Mouse (Mus musculus): ENCODE data around the gene 2310057M21Rik. TPM values are rescaled to one million over a fixed set of nuclear protein-coding genes. Genes with fewer than 3 reads are reported as not detected.

The 2310057M21Rik gene
- polyA plus RNA-seq, 1 experiment from 2014 or later = 24.0 TPM

- peak within 1 kb of the TSS; percentile 61 for H3K4me2 ChIP-seq (replicated peaks)
- 4% methylated on average over 47 of the region's 47 CpGs for WGBS
Observed at GRCm38 (mm10) chr7:131370648-131371469, 8.3 kb upstream of the 2310057M21Rik start, which contains the start of gene Pstk. Pstk (plus strand) TSS chr7:131371141.

DNA sequence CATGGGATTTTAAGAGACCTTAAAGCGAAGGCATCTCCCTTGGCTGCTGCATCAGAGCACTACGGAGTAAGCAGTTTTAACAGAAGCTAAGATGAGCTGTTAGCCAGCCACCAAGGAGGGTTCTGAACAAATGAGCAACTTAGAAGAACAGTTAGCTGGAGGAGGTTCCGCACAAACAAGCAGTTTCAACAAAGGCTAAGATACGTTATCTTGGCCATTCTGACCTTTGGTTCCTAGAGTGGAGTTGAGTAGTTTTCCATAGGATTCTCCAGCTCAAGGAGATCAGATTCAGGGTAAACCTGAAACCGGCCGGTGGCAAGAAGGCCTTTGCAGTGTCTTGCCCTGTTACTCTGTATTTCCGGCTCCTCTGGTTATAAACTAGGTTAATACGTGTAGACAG lies 1.6 kb upstream of the 2310057M21Rik start:
- ATAC-seq (ENCODE audit: insufficient number of reproducible peaks, low FRiP score, low TSS enrichment, low read depth) = no peak
- no peak overlapping the region for H3K27ac ChIP-seq (replicated peaks)
- no peak overlapping the region for H3K4me2 ChIP-seq (replicated peaks)
- peaks cover 15% of the 10 kb centered on the region for H3K4me1 ChIP-seq
- no peak overlapping the region for H3K4me3 ChIP-seq (replicated peaks)
- H3K27me3 ChIP-seq = no peaks in the 10 kb centered on the region
- WGBS = 90% methylated on average over 8 of the region's 8 CpGs
- H3K9ac ChIP-seq = no peak overlapping the region
- H3K9me3 ChIP-seq (replicated peaks) = no peaks in the 10 kb centered on the region
- peaks cover 2% of the 10 kb centered on the region; the same call in 1 of the 2 replicates for H3K36me3 ChIP-seq

More at GRCm38 (mm10) chr7:131370648-131371469, 8.3 kb upstream of the 2310057M21Rik start, which contains the start of gene Pstk:
- Histone ChIP-seq H3K9ac (peak within 1 kb of the TSS; percentile 87), H3K27ac (replicated peaks) (peak within 1 kb of the TSS; percentile 98), H3K4me3 (replicated peaks) (peak within 1 kb of the TSS; percentile 82), H3K9me3 (replicated peaks) (no peaks in the 10 kb centered on the region), H3K36me3 (0 out of 2 replicates have a peak, but pooled peaks cover 3% of the 10 kb centered on the region), H3K27me3 (no peaks in the 10 kb centered on the region), H3K4me1 (peaks cover 8% of the 10 kb centered on the region)
- peak; percentile 92 for ATAC-seq (ENCODE audit: insufficient number of reproducible peaks, low FRiP score, low TSS enrichment, low read depth)

DNA sequence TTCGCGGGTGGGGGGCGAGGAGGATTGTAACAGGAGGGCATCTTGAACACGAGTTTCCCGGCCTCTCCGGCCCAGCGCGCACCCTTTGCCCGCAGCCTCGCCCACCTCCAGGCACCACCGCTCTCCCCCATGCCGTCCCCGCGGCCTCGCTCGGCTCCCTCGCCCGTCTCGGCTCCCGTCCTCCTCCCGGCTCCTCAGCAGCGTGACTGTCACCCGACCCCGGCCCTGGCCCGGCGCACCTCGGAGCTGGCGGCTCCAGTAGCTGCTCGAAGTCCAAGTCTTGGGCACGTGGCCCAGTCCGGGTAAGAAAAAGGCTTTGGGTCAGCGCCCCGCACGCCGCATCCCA lies 317 bp downstream of the 2310057M21Rik start:
- Histone ChIP-seq H3K4me3 (replicated peaks) (peak overlapping the region; percentile 92), H3K9ac (peak overlapping the region; percentile 83), H3K9me3 (replicated peaks) (no peaks in the 10 kb centered on the region), H3K36me3 (peaks cover 21% of the 10 kb centered on the region), H3K27ac (replicated peaks) (peak overlapping the region; percentile 96), H3K27me3 (no peaks in the 10 kb centered on the region), H3K4me2 (replicated peaks) (peak overlapping the region; percentile 64), H3K4me1 (peaks cover 15% of the 10 kb centered on the region)
- peak; percentile 84 for ATAC-seq (ENCODE audit: insufficient number of reproducible peaks, low FRiP score, low TSS enrichment, low read depth)
- under 1% methylated on average over 35 of the region's 35 CpGs for WGBS

- 94% methylated on average over 13 of the region's 13 CpGs for WGBS
- Histone ChIP-seq H3K4me1 (peaks cover 3% of the 10 kb centered on the region), H3K4me3 (replicated peaks) (no peak overlapping the region), H3K27ac (replicated peaks) (no peak overlapping the region), H3K9ac (no peak overlapping the region), H3K9me3 (replicated peaks) (no peaks in the 10 kb centered on the region), H3K27me3 (no peaks in the 10 kb centered on the region), H3K36me3 (peaks cover 51% of the 10 kb centered on the region), H3K4me2 (replicated peaks) (no peak overlapping the region)
- ATAC-seq (ENCODE audit: insufficient number of reproducible peaks, low FRiP score, low TSS enrichment, low read depth) = no peak
Observed at GRCm38 (mm10) chr7:131356105-131356504, 6.5 kb downstream of the 2310057M21Rik start.

DNA sequence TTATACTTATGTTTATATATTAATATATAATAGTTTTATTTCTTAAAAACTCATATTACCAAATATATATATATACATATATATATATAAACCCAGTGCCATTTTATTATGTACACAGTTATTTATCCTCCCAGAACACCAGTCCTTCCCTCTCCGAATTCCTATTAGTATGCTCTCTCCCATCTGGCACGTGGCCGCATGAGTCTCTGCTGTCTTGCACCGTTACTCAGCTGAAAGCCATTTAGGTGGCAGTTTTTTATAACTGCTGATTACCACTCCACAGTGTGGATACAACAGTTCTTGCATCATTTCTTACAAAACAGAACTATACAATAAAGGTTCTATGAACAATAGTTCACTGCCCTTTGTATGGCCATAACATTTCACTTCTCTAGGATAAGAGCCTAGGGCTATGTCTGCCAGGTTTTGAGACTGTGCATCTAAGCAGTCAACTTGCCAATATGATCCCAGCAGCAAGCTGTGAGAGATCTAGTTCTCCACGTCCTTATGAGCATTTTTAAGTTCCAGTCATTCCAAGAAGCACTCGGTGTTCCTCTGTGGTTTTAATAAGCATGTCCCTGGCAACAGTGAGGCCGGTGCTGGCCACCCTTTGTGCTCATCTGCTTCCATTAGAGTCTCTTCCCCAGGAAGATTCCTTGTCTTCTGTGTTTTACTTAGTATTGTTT lies 16.6 kb downstream of the 2310057M21Rik start:
- Histone ChIP-seq H3K27ac (replicated peaks) (no peak overlapping the region), H3K9me3 (replicated peaks) (no peaks in the 10 kb centered on the region), H3K36me3 (peaks cover 39% of the 10 kb centered on the region), H3K4me2 (replicated peaks) (no peak overlapping the region), H3K9ac (no peak overlapping the region), H3K27me3 (no peaks in the 10 kb centered on the region), H3K4me3 (replicated peaks) (no peak overlapping the region), H3K4me1 (no peaks in the 10 kb centered on the region)
- ATAC-seq (ENCODE audit: insufficient number of reproducible peaks, low FRiP score, low TSS enrichment, low read depth) = no peak
- 73% methylated on average over 7 of the region's 7 CpGs for WGBS

GRCm38 (mm10) chr7:131337502-131338068 lies 25.0 kb downstream of the 2310057M21Rik start:
- Histone ChIP-seq H3K4me1 (no peaks in the 10 kb centered on the region), H3K9me3 (replicated peaks) (no peaks in the 10 kb centered on the region), H3K27me3 (no peaks in the 10 kb centered on the region), H3K36me3 (peaks cover 26% of the 10 kb centered on the region), H3K4me2 (replicated peaks) (no peak overlapping the region), H3K4me3 (replicated peaks) (no peak overlapping the region), H3K9ac (no peak overlapping the region), H3K27ac (replicated peaks) (no peak overlapping the region)
- 75% methylated on average over 8 of the region's 8 CpGs for WGBS
- no peak for ATAC-seq (ENCODE audit: insufficient number of reproducible peaks, low FRiP score, low TSS enrichment, low read depth)

DNA sequence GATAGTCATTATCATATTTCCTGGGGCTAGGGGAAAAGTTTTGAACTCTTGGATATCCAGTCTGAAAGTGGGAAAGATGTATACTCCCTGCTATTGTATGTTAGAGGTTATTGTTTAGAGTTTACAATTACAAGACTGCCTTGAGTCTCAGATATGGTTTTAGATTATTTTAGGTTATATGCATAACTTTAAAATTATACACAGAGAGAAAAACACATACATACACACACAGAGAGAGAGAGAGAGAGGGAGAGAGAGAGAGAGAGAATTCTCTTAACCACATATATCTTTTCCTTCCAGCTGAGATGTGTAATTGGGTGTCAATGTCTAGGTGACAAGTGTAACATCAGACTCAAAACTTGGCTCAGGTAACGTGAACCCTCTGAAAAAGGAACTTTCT lies 29.0 kb downstream of the 2310057M21Rik start, which contains the start of gene Fam24a:
TSS of gene Fam24a (plus strand) at position 301 of the 400 bp plus-strand sequence.
- Histone ChIP-seq H3K27me3 (no peaks in the 10 kb centered on the region), H3K36me3 (peaks cover 3% of the 10 kb centered on the region; the same call in 1 of the 2 replicates), H3K4me3 (replicated peaks) (no peak within 1 kb of the TSS), H3K9ac (no peak within 1 kb of the TSS), H3K4me1 (no peaks in the 10 kb centered on the region), H3K9me3 (replicated peaks) (no peaks in the 10 kb centered on the region), H3K4me2 (replicated peaks) (no peak within 1 kb of the TSS), H3K27ac (replicated peaks) (no peak within 1 kb of the TSS)
- 24% methylated on average over 1 of the region's 1 CpGs for WGBS
- no peak for ATAC-seq (ENCODE audit: insufficient number of reproducible peaks, low FRiP score, low TSS enrichment, low read depth)

- no peak overlapping the region for H3K27ac ChIP-seq (replicated peaks)
- H3K4me3 ChIP-seq (replicated peaks) = no peak overlapping the region
Observed at GRCm38 (mm10) chr7:131331688-131332087, 30.9 kb downstream of the 2310057M21Rik start.

DNA sequence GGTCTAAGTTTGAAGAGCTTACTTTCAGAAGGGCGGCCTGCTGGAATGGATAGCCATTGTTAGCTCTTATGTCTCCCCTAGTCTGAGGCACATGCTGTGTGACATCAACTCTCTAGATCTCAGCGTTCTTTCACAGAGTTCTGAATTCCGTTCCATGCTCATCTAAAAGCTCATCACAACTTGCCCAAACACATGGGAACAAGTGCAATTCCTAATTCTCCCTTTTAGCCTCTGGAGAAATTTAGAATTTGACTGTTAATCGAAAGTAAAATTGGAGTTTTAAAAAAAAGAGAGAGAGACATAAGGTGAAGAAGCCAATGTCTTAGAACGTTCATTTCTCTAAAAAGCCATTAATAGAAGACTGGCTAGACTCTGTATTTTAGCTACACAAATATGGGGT lies 33.1 kb downstream of the 2310057M21Rik start, which contains the start of gene Fam24b:
TSS of gene Fam24b (minus strand) at position 101 of the 400 bp plus-strand sequence.
- Histone ChIP-seq H3K9ac (no peak within 1 kb of the TSS), H3K27ac (replicated peaks) (no peak within 1 kb of the TSS), H3K4me3 (replicated peaks) (no peak within 1 kb of the TSS), H3K27me3 (no peaks in the 10 kb centered on the region), H3K4me1 (no peaks in the 10 kb centered on the region), H3K36me3 (no peaks in the 10 kb centered on the region), H3K9me3 (replicated peaks) (no peaks in the 10 kb centered on the region), H3K4me2 (replicated peaks) (no peak within 1 kb of the TSS)
- 88% methylated on average over 5 of the region's 5 CpGs for WGBS
- ATAC-seq (ENCODE audit: insufficient number of reproducible peaks, low FRiP score, low TSS enrichment, low read depth) = no peak

More at GRCm38 (mm10) chr7:131331688-131332087, 30.9 kb downstream of the 2310057M21Rik start:
- no peaks in the 10 kb centered on the region for H3K4me1 ChIP-seq
- no peaks in the 10 kb centered on the region for H3K36me3 ChIP-seq
- no peaks in the 10 kb centered on the region for H3K9me3 ChIP-seq (replicated peaks)
- ATAC-seq (ENCODE audit: insufficient number of reproducible peaks, low FRiP score, low TSS enrichment, low read depth) = no peak
- H3K4me2 ChIP-seq (replicated peaks) = no peak overlapping the region
- WGBS = 79% methylated on average over 2 of the region's 2 CpGs
- no peaks in the 10 kb centered on the region for H3K27me3 ChIP-seq
- no peak overlapping the region for H3K9ac ChIP-seq

GRCm38 (mm10) chr7:131327054-131327453 lies 35.5 kb downstream of the 2310057M21Rik start:
- no peak overlapping the region for H3K27ac ChIP-seq (replicated peaks)
- H3K27me3 ChIP-seq = no peaks in the 10 kb centered on the region
- no peaks in the 10 kb centered on the region for H3K4me1 ChIP-seq
- no peak overlapping the region for H3K4me2 ChIP-seq (replicated peaks)
- whole genome bisulfite sequencing = 90% methylated on average over 5 of the region's 5 CpGs
- no peaks in the 10 kb centered on the region for H3K9me3 ChIP-seq (replicated peaks)
- no peak overlapping the region for H3K4me3 ChIP-seq (replicated peaks)
- no peak overlapping the region for H3K9ac ChIP-seq
- ATAC-seq (ENCODE audit: insufficient number of reproducible peaks, low FRiP score, low TSS enrichment, low read depth) = no peak
- no peaks in the 10 kb centered on the region for H3K36me3 ChIP-seq

DNA sequence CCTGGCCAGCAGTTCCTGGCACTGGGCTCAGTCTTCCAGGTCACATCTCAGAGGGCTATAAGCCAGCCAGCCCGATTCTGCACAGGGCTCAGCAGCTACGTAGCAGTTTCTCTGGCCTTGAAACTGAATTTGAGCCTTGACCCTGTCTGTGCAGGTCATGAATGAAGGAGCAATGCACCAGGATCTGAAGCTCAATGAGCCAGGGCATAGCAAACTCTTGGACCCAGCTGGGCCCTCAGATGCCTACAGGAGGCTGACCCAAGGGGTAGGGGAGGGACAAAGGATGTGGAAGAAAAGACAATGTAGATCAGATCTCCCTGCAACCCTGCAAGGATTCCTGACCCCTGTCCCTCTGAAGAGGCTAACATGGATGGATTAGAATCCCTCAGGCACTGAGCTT lies 40.4 kb downstream of the 2310057M21Rik start, which contains the start of gene Cuzd1:
TSS of gene Cuzd1 (minus strand) at position 101 of the 400 bp plus-strand sequence.
- H3K36me3 ChIP-seq = no peaks in the 10 kb centered on the region
- no peak for ATAC-seq (ENCODE audit: insufficient number of reproducible peaks, low FRiP score, low TSS enrichment, low read depth)
- no peak within 1 kb of the TSS for H3K4me3 ChIP-seq (replicated peaks)
- no peak within 1 kb of the TSS for H3K27ac ChIP-seq (replicated peaks)
- H3K9ac ChIP-seq = no peak within 1 kb of the TSS
- no peaks in the 10 kb centered on the region for H3K27me3 ChIP-seq
- H3K4me1 ChIP-seq = no peaks in the 10 kb centered on the region
- no peaks in the 10 kb centered on the region for H3K9me3 ChIP-seq (replicated peaks)
- 82% methylated on average over 2 of the region's 2 CpGs for WGBS
- H3K4me2 ChIP-seq (replicated peaks) = no peak within 1 kb of the TSS

Measured in embryonic facial prominence, embryonic 15.5 days (tissue).